Mouse (Mus musculus): Measurements from ENCODE around the gene Pcmt1. TPM values are rescaled to one million over a fixed set of nuclear protein-coding genes. Genes with fewer than 3 reads are reported as not detected.

The Pcmt1 gene
- polyA plus RNA-seq, 1 experiment from 2014 or later, result 120 TPM

DNA sequence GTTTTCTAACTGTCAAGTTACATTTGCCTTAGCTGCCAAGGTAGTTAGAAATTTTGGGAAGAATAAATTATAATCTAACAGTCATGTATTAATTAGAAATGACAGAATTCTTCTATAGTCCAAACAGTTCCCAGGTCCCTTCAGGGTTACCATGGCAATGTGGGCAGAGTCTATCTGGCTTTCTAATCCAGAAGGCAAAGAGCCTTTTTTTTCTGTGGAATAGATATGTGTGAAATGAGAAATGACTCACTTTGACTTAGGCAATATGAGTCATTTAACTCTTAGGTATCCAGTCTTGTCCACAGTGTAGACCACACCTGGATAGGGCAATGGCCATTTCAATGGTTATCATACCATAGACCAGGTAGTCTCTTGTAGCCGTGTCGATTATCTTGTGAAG is 99.5 kb downstream of the Pcmt1 start:
- no peaks in the 10 kb centered on the region for H3K9me3 ChIP-seq
- H3K27me3 ChIP-seq (replicated peaks; ENCODE audit: low read depth, poor library complexity, severe bottlenecking), result no peaks in the 10 kb centered on the region
- 94% methylated on average over 2 of the region's 2 CpGs for WGBS
- no peak overlapping the region for H3K4me3 ChIP-seq
- no peaks in the 10 kb centered on the region for H3K36me3 ChIP-seq (replicated peaks)
- no peak for DNase-seq (ENCODE audit: low spot score)
- no peak overlapping the region for H3K27ac ChIP-seq (replicated peaks)
- H3K4me1 ChIP-seq, result 0 out of 2 replicates have a peak, but pooled peaks cover 3% of the 10 kb centered on the region

Other genes with a start within 250 kb of the Pcmt1 start
- gene Ulbp1, start 207.5 kb downstream of the Pcmt1 start, polyA plus RNA-seq (2016; fragmentation: Nextera tagmentation; extraction: Ambion mirVana), result 0.86 and 0.93 TPM in 2 replicates
- 4.8 and 5.2 TPM in 2 replicates for gene Lrp11, start 91.3 kb downstream of the Pcmt1 start, polyA plus RNA-seq (2016; fragmentation: Nextera tagmentation; extraction: Ambion mirVana)
- 95.4 and 95.9 TPM in 2 replicates for gene Nup43, start 13.6 kb downstream of the Pcmt1 start, polyA plus RNA-seq (2016; fragmentation: Nextera tagmentation; extraction: Ambion mirVana)
- gene Lats1, start 78 bp upstream of the Pcmt1 start, polyA plus RNA-seq (2016; fragmentation: Nextera tagmentation; extraction: Ambion mirVana), result 7.7 and 8.2 TPM in 2 replicates
- 69.3 and 72.0 TPM in 2 replicates for gene Katna1, start 44.9 kb upstream of the Pcmt1 start, polyA plus RNA-seq (2016; fragmentation: Nextera tagmentation; extraction: Ambion mirVana)
- 44.7 and 52.8 TPM in 2 replicates for gene Ginm1, start 111.7 kb upstream of the Pcmt1 start, polyA plus RNA-seq (2016; fragmentation: Nextera tagmentation; extraction: Ambion mirVana)
- 41.6 and 41.9 TPM in 2 replicates for gene Ppil4, start 111.8 kb upstream of the Pcmt1 start, polyA plus RNA-seq (2016; fragmentation: Nextera tagmentation; extraction: Ambion mirVana)
- gene Zc3h12d, start 151.3 kb upstream of the Pcmt1 start, polyA plus RNA-seq (2016; fragmentation: Nextera tagmentation; extraction: Ambion mirVana), result 0.09 and 0.12 TPM in 2 replicates

Data from embryonic facial prominence, embryonic 10.5 days (tissue).